Mouse (Mus musculus) limb, embryonic 13.5 days (tissue): Measurements from ENCODE around the gene Olfr284. TPM values are rescaled to one million over a fixed set of nuclear protein-coding genes. Genes with fewer than 3 reads are reported as not detected.

Source experiments
- ATAC-seq: fragments of 200-750 bp; cut with Nextera tagmentation; 2 replicates; pipeline ENCODE4 v1.8.0; 2017; ENCODE audit warnings: low read depth, moderate number of reproducible peaks, moderate TSS enrichment; ENCODE audit not compliant: low FRiP score
- H3K27ac ChIP-seq: fragments of 300-500 bp; sonication (generic); 2 replicates; pipeline ENCODE4 v1.5.1; 2015; ENCODE audit warnings: inconsistent platforms, mild to moderate bottlenecking, moderate library complexity
- H3K27me3 ChIP-seq: fragments of 300-500 bp; sonication (generic); 2 replicates; pipeline ENCODE4 v1.6.1; 2015; ENCODE audit warnings: mild to moderate bottlenecking, inconsistent platforms
- H3K36me3 ChIP-seq: fragments of 300-500 bp; sonication (generic); 2 replicates; pipeline ENCODE4 v1.6.1; 2015; ENCODE audit warnings: inconsistent platforms, mild to moderate bottlenecking, moderate library complexity
- H3K4me1 ChIP-seq: fragments of 300-500 bp; sonication (generic); 2 replicates; pipeline ENCODE4 v1.6.1; 2015; ENCODE audit warnings: inconsistent platforms
- H3K4me2 ChIP-seq: fragments of 300-500 bp; sonication (generic); replicated peaks from 2 replicates; pipeline ENCODE4 v1.6.1; 2015; ENCODE audit warnings: inconsistent platforms, mild to moderate bottlenecking, moderate library complexity
- H3K4me3 ChIP-seq: fragments of 300-500 bp; sonication (generic); 2 replicates; pipeline ENCODE4 v1.5.1; 2015; ENCODE audit warnings: moderate library complexity, mild to moderate bottlenecking, inconsistent platforms
- H3K9ac ChIP-seq: fragments of 300-500 bp; sonication (generic); 2 replicates; pipeline ENCODE4 v1.6.1; 2015; ENCODE audit warnings: mild to moderate bottlenecking, inconsistent platforms
- H3K9me3 ChIP-seq: fragments of 300-500 bp; sonication (generic); 2 replicates; pipeline ENCODE4 v1.6.1; 2016; ENCODE audit warnings: inconsistent platforms
- WGBS: fragments of 180-500 bp; shearing (Covaris S2); methylation state at CpG from one replicate; pipeline ENCODE4 v1.1.7; 2015; 5-methylcytosine and 5-hydroxymethylcytosine counted together
- polyA plus RNA-seq: library from polyadenylated mRNA; unstranded; fragments of >200 nt; fragmentation: Nextera tagmentation; extraction: Ambion mirVana; gene quantifications from 2 replicates; pipeline ENCODE4 v1.2.1, GENCODE M21; 2015

Olfr284 gene
- not detected in 2 replicates for polyA plus RNA-seq

DNA sequence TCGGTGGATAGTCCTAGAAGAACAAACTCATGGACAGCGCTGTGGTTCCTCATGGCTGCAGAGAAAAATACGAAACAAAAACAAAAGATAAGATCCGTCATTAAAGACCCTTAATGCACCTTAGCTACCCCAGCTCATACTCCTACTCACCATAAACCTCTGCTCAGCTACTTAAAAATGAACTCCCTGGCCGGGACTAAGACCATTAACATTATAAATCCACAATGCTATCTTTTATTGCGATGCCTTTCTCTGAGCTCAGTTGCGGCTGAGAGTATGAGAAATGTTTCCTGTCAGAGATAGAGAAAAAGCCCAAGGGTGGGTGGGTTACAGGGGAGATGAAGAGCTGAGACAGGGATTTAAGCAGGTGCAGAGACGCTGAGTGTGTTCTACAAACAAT is at the start of gene Olfr284:
Gene Olfr284 (minus strand): TSS at position 101 of the 400 bp plus-strand sequence.
- Histone ChIP-seq H3K27ac (no peak within 1 kb of the TSS), H3K4me1 (no peaks in the 10 kb centered on the region), H3K9ac (no peak within 1 kb of the TSS), H3K9me3 (no peaks in the 10 kb centered on the region), H3K27me3 (no peaks in the 10 kb centered on the region), H3K4me2 (no peak within 1 kb of the TSS), H3K4me3 (no peak within 1 kb of the TSS), H3K36me3 (no peaks in the 10 kb centered on the region)
- ATAC-seq: no peak
- 83% methylated on average over 8 of the region's 8 CpGs for WGBS

DNA sequence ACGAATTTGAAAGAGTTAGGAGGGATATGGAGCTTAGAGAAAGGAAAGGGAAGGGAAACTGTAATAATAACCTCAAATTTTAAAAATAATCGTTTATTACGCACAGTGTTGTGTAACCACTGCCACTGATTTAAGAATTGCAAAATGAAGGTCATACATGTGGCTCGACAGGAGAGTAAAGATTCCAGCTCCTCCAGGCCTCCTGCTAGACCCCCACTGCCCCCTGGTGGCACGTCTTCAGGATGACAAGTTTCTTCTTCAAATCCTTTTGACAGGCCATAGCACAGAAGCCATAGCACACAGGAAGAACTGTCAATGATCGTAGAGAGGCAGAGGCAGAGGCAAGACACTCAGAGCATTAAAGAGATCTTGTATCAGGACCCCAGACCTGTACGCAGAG is 49.0 kb upstream of the Olfr284 start:
- Histone ChIP-seq H3K27ac (no peak overlapping the region), H3K4me1 (no peaks in the 10 kb centered on the region), H3K36me3 (no peaks in the 10 kb centered on the region), H3K9ac (no peak overlapping the region), H3K4me2 (no peak overlapping the region), H3K27me3 (no peaks in the 10 kb centered on the region), H3K9me3 (0 out of 2 replicates have a peak, but pooled peaks cover 1% of the 10 kb centered on the region), H3K4me3 (no peak overlapping the region)
- no peak; the same call in 1 of the 2 replicates for ATAC-seq
- WGBS: 35% methylated on average over 7 of the region's 7 CpGs

DNA sequence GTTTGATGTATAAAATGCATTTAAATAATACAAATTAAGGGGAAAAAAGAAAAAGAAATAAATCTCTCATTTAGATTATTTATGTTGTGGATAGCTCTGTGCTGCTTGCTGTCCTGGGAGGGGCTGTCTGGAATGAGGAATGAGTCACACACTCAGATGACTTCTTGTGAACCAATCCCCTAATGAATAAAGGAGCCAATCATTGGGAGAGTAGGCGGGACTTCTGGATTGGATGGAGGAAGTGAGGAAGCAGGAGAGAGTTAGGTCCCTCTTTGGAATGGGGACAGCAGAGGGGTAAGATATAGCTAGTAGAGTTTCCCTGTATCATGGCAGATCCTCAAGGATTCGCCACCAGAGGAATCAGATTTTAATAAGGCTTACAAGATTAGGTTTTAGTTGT is 46.8 kb upstream of the Olfr284 start:
- WGBS: 69% methylated on average over 2 of the region's 2 CpGs
- no peaks in the 10 kb centered on the region for H3K27me3 ChIP-seq

DNA sequence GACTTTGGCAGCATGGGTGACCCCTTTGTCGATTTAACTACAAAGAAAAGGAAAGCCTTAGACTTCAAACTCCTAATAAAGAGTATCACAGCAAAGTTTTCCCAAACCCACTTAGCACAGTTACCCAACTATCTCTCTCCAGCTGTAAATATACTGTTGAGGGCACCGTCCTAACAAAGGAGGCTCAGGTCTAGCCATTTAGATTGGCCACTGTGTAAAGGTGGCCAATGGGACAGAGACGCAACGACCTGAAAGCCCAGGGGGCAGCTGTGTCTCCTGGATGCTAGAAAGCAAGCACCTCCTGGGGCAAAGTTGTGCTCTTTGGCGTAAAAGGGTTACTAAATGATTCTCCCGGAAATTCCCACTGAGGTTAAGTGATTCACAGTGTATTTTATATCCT is 40.1 kb upstream of the Olfr284 start, which contains the start of gene Olfr283:
Gene Olfr283 (minus strand): TSS at position 101 of the 400 bp plus-strand sequence.
- 80% methylated on average over 6 of the region's 6 CpGs for WGBS

More for the DNA sequence above, 46.8 kb upstream of the Olfr284 start:
- H3K9me3 ChIP-seq: no peaks in the 10 kb centered on the region
- no peaks in the 10 kb centered on the region for H3K36me3 ChIP-seq
- no peak overlapping the region for H3K27ac ChIP-seq
- no peak overlapping the region for H3K9ac ChIP-seq
- H3K4me3 ChIP-seq: no peak overlapping the region
- no peak for ATAC-seq
- no peaks in the 10 kb centered on the region for H3K4me1 ChIP-seq
- H3K4me2 ChIP-seq: no peak overlapping the region

DNA sequence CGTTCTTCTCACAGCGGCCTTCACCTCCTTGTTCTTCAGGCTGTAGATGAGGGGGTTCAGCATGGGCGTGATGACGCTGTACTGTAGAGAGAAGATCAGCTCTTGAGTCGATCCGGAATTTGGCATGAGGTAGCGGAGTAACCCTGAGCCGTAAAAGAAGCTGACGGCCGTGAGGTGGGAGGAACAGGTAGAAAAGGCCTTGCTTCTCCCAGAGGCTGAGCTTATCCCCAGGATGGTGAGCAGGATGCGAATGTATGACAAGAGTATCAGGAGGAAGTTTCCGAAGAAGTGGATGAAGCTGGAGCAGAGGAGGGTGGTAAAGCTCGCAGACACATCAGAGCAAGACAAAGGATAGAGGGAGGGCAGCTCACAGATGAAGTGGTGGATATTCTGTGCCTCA is 37.4 kb upstream of the Olfr284 start:
- 92% methylated on average over 13 of the region's 13 CpGs for WGBS
- ATAC-seq: no peak
- H3K27ac ChIP-seq: no peak overlapping the region

More for the DNA sequence above, 40.1 kb upstream of the Olfr284 start, which contains the start of gene Olfr283:
- Histone ChIP-seq H3K27me3 (no peaks in the 10 kb centered on the region), H3K9me3 (no peaks in the 10 kb centered on the region), H3K36me3 (no peaks in the 10 kb centered on the region), H3K27ac (no peak within 1 kb of the TSS), H3K4me1 (no peaks in the 10 kb centered on the region), H3K9ac (no peak within 1 kb of the TSS), H3K4me3 (no peak within 1 kb of the TSS), H3K4me2 (no peak within 1 kb of the TSS)
- ATAC-seq: no peak

DNA sequence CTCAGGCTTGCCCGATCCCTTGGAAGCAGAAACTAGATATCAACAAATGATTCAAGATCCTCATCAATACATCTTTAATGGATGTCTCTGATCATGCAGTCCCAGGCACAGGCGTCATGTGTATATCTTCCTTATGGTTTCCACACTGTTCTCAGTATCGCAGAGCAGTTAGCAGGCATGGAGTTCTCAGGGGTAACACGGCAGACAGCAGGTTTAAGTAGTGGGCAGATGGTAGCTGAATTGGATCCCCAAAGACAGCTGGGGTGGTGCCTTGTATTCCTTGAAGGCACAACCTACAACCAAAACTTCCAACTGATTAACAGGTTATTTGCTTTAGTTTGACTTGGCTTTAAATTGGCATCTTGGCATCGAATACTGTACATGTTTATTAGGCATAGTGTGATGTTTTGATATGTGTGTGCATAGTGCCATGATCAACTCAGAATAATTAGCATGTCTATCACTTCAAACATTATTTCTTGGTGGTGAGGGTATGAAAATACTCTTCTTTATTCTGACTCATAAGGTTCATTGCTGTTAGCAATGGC is 23.5 kb downstream of the Olfr284 start, which contains the start of gene Olfr285:
Gene Olfr285 (minus strand): TSS at position 177 of the 548 bp plus-strand sequence.
- ATAC-seq: no peak
- no peak within 1 kb of the TSS for H3K27ac ChIP-seq
- H3K4me1 ChIP-seq: no peaks in the 10 kb centered on the region
- H3K4me2 ChIP-seq: no peak within 1 kb of the TSS
- WGBS: 93% methylated on average over 5 of the region's 5 CpGs
- no peak within 1 kb of the TSS for H3K4me3 ChIP-seq
- H3K27me3 ChIP-seq: no peaks in the 10 kb centered on the region
- H3K36me3 ChIP-seq: no peaks in the 10 kb centered on the region
- H3K9me3 ChIP-seq: no peaks in the 10 kb centered on the region
- H3K9ac ChIP-seq: no peak within 1 kb of the TSS

More for the DNA sequence above, 37.4 kb upstream of the Olfr284 start:
- Histone ChIP-seq H3K36me3 (no peaks in the 10 kb centered on the region), H3K9me3 (no peaks in the 10 kb centered on the region), H3K27me3 (no peaks in the 10 kb centered on the region), H3K4me2 (no peak overlapping the region), H3K4me1 (no peaks in the 10 kb centered on the region), H3K4me3 (no peak overlapping the region), H3K9ac (no peak overlapping the region)

DNA sequence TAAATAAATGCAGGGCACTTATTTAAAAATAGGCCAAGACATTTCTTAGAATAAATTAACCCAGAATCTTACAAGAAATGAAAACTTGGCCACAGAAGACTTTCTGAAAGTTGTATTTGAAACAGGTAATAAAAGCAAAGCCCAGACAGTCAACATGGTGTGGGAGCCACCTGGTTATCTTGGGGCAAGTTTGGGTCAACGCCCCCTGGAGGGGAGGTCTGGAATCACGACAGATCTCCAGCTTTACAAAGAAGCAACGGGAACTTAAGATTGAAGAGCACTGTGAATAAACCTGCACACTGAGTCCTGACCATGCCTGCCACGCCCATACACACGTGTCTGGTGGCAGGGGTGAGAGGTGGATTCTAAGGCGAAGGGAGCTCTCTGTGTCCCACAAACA is 25.1 kb downstream of the Olfr284 start:
- no peak overlapping the region for H3K4me3 ChIP-seq
- no peaks in the 10 kb centered on the region for H3K27me3 ChIP-seq
- ATAC-seq: no peak
- 47% methylated on average over 6 of the region's 6 CpGs for WGBS
- no peaks in the 10 kb centered on the region for H3K4me1 ChIP-seq
- no peak overlapping the region for H3K27ac ChIP-seq
- H3K36me3 ChIP-seq: no peaks in the 10 kb centered on the region
- H3K9ac ChIP-seq: no peak overlapping the region
- H3K9me3 ChIP-seq: no peaks in the 10 kb centered on the region
- no peak overlapping the region for H3K4me2 ChIP-seq

DNA sequence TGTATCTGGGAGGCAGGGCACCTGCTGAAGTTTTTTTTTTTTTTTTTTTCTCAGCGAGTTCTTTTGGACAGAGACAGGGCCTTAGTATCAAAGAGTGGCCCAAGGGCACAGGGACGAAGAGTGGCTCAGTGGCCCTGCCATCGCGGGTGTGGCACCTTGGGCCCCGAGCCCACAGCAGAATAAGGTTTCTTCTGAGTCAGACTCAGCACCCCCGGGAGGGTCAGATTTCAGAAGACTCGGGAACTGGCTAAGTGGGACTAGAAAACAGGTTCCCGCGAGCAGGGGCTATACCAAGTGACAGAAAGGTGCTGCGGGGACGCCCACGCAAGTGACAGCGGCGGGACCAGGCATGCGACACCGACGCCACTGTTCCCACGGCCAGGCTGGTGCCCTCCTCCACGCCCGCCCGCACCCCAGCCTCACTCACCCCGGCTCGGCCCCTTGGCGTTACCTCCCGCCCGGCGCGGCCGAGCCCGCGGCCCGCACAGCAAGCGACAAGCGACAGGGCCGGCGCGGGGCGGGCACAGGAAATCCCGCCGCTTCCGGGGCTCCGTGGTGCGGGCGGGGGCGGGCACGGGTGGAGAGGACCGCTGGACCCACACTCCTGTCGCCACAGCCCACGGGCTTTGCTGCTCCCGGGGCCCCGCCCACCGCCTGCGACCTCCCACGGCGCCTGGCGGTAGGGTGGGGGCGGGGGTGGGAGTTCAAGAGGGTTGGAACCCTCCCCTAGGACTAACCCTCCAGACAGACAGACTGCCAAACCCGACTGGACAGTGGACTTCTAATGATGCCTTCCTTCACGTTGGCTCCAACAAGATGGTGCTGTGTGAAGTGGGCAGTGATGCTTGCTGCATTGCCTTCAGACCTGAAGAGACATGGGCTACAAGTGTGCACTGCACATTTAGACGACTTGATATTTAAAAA is 44.9 kb downstream of the Olfr284 start, which contains the start of gene Zfp641:
Gene Zfp641 (minus strand): TSS at position 534 of the 924 bp plus-strand sequence.
- H3K27ac ChIP-seq: no peak within 1 kb of the TSS
- peak within 1 kb of the TSS; percentile 57 for H3K4me3 ChIP-seq
- 0 out of 2 replicates have a peak, but pooled peaks cover 7% of the 10 kb centered on the region for H3K4me1 ChIP-seq
- H3K27me3 ChIP-seq: peaks cover 36% of the 10 kb centered on the region
- H3K4me2 ChIP-seq: peak within 1 kb of the TSS; percentile 91
- peak; percentile 19; the same call in 1 of the 2 replicates for ATAC-seq
- H3K9ac ChIP-seq: peak within 1 kb of the TSS; percentile 74
- no peaks in the 10 kb centered on the region for H3K9me3 ChIP-seq
- 2% methylated on average over 57 of the region's 60 CpGs for WGBS
- no peaks in the 10 kb centered on the region for H3K36me3 ChIP-seq

DNA sequence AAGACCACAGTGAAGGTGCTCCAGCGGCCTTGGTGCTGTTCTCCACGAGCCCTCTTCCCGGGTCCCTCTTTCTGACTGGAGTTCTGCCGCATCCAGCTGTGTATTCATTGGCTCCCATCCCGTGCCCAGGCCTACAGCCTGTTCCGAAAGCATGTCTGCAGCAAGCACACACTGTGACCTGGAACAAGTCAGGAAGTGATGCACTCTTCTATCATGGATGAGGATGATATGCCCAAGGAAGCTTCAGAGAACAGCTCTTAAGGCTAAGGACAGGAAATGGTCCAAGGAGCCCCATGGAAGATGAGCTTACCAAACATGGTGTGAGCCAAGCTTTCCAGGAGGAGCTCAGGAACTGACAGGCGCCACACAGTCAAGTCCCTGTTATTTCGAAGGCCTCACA is 47.1 kb downstream of the Olfr284 start:
- no peak for ATAC-seq
- H3K4me2 ChIP-seq: no peak overlapping the region
- H3K9me3 ChIP-seq: no peaks in the 10 kb centered on the region
- peaks cover 36% of the 10 kb centered on the region for H3K27me3 ChIP-seq
- H3K4me1 ChIP-seq: 0 out of 2 replicates have a peak, but pooled peaks cover 7% of the 10 kb centered on the region
- no peaks in the 10 kb centered on the region for H3K36me3 ChIP-seq
- H3K9ac ChIP-seq: no peak overlapping the region
- H3K27ac ChIP-seq: no peak overlapping the region
- 84% methylated on average over 8 of the region's 8 CpGs for WGBS
- H3K4me3 ChIP-seq: no peak overlapping the region

Other genes with a start within 250 kb of the Olfr284 start
- gene Pfkm, start 248.4 kb downstream of the Olfr284 start, polyA plus RNA-seq: 56.0 and 56.7 TPM in 2 replicates
- gene Senp1, start 247.2 kb downstream of the Olfr284 start, polyA plus RNA-seq: 37.0 and 38.8 TPM in 2 replicates
- 50.7 and 51.0 TPM in 2 replicates for gene Asb8, start 175.4 kb downstream of the Olfr284 start, polyA plus RNA-seq
- 0.48 and 0.60 TPM in 2 replicates for gene Ccdc184, start 173.8 kb downstream of the Olfr284 start, polyA plus RNA-seq
- gene Olfr288, start 145.4 kb downstream of the Olfr284 start, polyA plus RNA-seq: not detected in 2 replicates
- not detected in 2 replicates for gene Gm44579, start 120.0 kb downstream of the Olfr284 start, polyA plus RNA-seq
- not detected in 2 replicates for gene Olfr287, start 119.9 kb downstream of the Olfr284 start, polyA plus RNA-seq
- gene Olfr286, start 106.5 kb downstream of the Olfr284 start, polyA plus RNA-seq: not detected in 2 replicates
- gene H1fnt, start 83.7 kb downstream of the Olfr284 start, polyA plus RNA-seq: not detected in 2 replicates
- gene Zfp641, start 44.8 kb downstream of the Olfr284 start, polyA plus RNA-seq: 0.37 and 0.47 TPM in 2 replicates
- gene Olfr285, start 23.6 kb downstream of the Olfr284 start, polyA plus RNA-seq: not detected in 2 replicates
- gene Olfr283, start 40.0 kb upstream of the Olfr284 start, polyA plus RNA-seq: not detected in 2 replicates
- gene Olfr282, start 90.2 kb upstream of the Olfr284 start, polyA plus RNA-seq: not detected in 2 replicates
- not detected in 2 replicates for gene Olfr281, start 111.6 kb upstream of the Olfr284 start, polyA plus RNA-seq
- gene OR5BS1P, start 128.9 kb upstream of the Olfr284 start, polyA plus RNA-seq: not detected in 2 replicates
- 0.19 TPM in 1 of 2 replicates, not detected in the other for gene Lalba, start 141.7 kb upstream of the Olfr284 start, polyA plus RNA-seq
- not detected in 2 replicates for gene Olfr279, start 151.4 kb upstream of the Olfr284 start, polyA plus RNA-seq
- gene Kansl2, start 193.3 kb upstream of the Olfr284 start, polyA plus RNA-seq: 139 and 147 TPM in 2 replicates
- gene Ccnt1, start 229.9 kb upstream of the Olfr284 start, polyA plus RNA-seq: 57.7 and 62.1 TPM in 2 replicates
- gene 4930415O20Rik, start 230.0 kb upstream of the Olfr284 start, polyA plus RNA-seq: not detected in 2 replicates